Mouse (Mus musculus) hindbrain, embryonic 11.5 days (tissue): ENCODE data around the gene Xrcc3. TPM values are rescaled to one million over a fixed set of nuclear protein-coding genes. Genes with fewer than 3 reads are reported as not detected.

ENCODE experiments used
- ATAC-seq: fragments of 200-750 bp; cut with Nextera tagmentation; 2 replicates; pipeline ENCODE4 v1.8.0; 2017; ENCODE audit warnings: mild to moderate bottlenecking, moderate TSS enrichment, moderate library complexity; ENCODE audit not compliant: low FRiP score
- DNase-seq: peaks from one replicate; pipeline ENCODE4 v3.0.0-alpha.2; 2015; ENCODE audit warnings: low spot score
- H3K27ac ChIP-seq: fragments of 300-500 bp; sonication (generic); 2 replicates; pipeline ENCODE4 v1.5.1; 2014; ENCODE audit warnings: mild to moderate bottlenecking, low read depth, low read length
- H3K27me3 ChIP-seq: fragments of 300-500 bp; sonication (generic); 2 replicates; pipeline ENCODE4 v1.6.1; 2014; ENCODE audit warnings: mild to moderate bottlenecking, low read length, moderate library complexity, mixed read lengths; ENCODE audit not compliant: control insufficient read depth, insufficient read depth
- H3K36me3 ChIP-seq: fragments of 300-500 bp; sonication (generic); 2 replicates; pipeline ENCODE4 v1.6.1; 2014; ENCODE audit warnings: mild to moderate bottlenecking, low read length, moderate library complexity, mixed read lengths; ENCODE audit not compliant: control insufficient read depth, insufficient read depth
- H3K4me1 ChIP-seq: fragments of 300-500 bp; sonication (generic); replicated peaks from 2 replicates; pipeline ENCODE4 v1.6.1; 2014; ENCODE audit warnings: low read length, mixed read lengths; ENCODE audit not compliant: control insufficient read depth, insufficient read depth
- H3K4me2 ChIP-seq: fragments of 300-500 bp; sonication (generic); replicated peaks from 2 replicates; pipeline ENCODE4 v1.6.1; 2014; ENCODE audit warnings: mild to moderate bottlenecking, low read depth, low read length
- H3K4me3 ChIP-seq: fragments of 300-500 bp; sonication (generic); 2 replicates; pipeline ENCODE4 v1.5.1; 2014; ENCODE audit warnings: low read depth, low read length
- H3K9ac ChIP-seq: fragments of 300-500 bp; sonication (generic); 2 replicates; pipeline ENCODE4 v1.6.1; 2014; ENCODE audit warnings: low read depth, low read length
- H3K9me3 ChIP-seq: fragments of 300-500 bp; sonication (generic); 2 replicates; pipeline ENCODE4 v1.6.1; 2016; ENCODE audit warnings: low read length; ENCODE audit not compliant: control insufficient read depth
- WGBS: fragments of 180-500 bp; shearing (Covaris S2); extraction: QIAGEN DNeasy Blood & Tissue Kit; methylation state at CpG from one replicate; pipeline ENCODE4 v1.1.7; 2014; 5-methylcytosine and 5-hydroxymethylcytosine counted together
- polyA plus RNA-seq: library from polyadenylated mRNA; unstranded; fragments of >200 nt; fragmentation: Nextera tagmentation; extraction: Ambion mirVana; gene quantifications from 2 replicates; pipeline ENCODE4 v1.2.1, GENCODE M21; 2014

Xrcc3 gene
- polyA plus RNA-seq, 1 experiment from 2014 or later, result 8.2 TPM

GRCm38 (mm10) chr12:111820708-111821107, 7.0 kb upstream of the Xrcc3 start:
- no peak for ATAC-seq
- H3K9ac ChIP-seq, result no peak overlapping the region
- WGBS, result 86% methylated on average over 7 of the region's 7 CpGs
- no peak overlapping the region for H3K27ac ChIP-seq
- no peak overlapping the region for H3K4me3 ChIP-seq
- no peaks in the 10 kb centered on the region for H3K4me1 ChIP-seq
- no peak for DNase-seq
- H3K9me3 ChIP-seq, result no peaks in the 10 kb centered on the region
- H3K4me2 ChIP-seq, result no peak overlapping the region
- H3K36me3 ChIP-seq, result no peaks in the 10 kb centered on the region
- H3K27me3 ChIP-seq, result no peaks in the 10 kb centered on the region

GRCm38 (mm10) chr12:111819936-111820335, 6.3 kb upstream of the Xrcc3 start:
- Histone ChIP-seq H3K36me3 (no peaks in the 10 kb centered on the region), H3K9ac (no peak overlapping the region), H3K4me3 (no peak overlapping the region), H3K9me3 (no peaks in the 10 kb centered on the region), H3K27me3 (no peaks in the 10 kb centered on the region), H3K4me2 (no peak overlapping the region), H3K4me1 (peaks cover 3% of the 10 kb centered on the region; the same call in 1 of the 2 replicates), H3K27ac (no peak overlapping the region)
- DNase-seq, result no peak
- ATAC-seq, result no peak
- 85% methylated on average over 8 of the region's 8 CpGs for WGBS

GRCm38 (mm10) chr12:111817991-111818390, 4.3 kb upstream of the Xrcc3 start:
- Histone ChIP-seq H3K9ac (no peak overlapping the region), H3K4me2 (no peak overlapping the region), H3K9me3 (no peaks in the 10 kb centered on the region), H3K27ac (no peak overlapping the region), H3K36me3 (no peaks in the 10 kb centered on the region), H3K27me3 (no peaks in the 10 kb centered on the region), H3K4me3 (no peak overlapping the region), H3K4me1 (peaks cover 10% of the 10 kb centered on the region)
- ATAC-seq (no peak), DNase-seq (no peak)
- 93% methylated on average over 8 of the region's 8 CpGs for WGBS

- 62% methylated on average over 9 of the region's 9 CpGs for WGBS
Observed at GRCm38 (mm10) chr12:111816967-111817366, 3.3 kb upstream of the Xrcc3 start.

GRCm38 (mm10) chr12:111816528-111816927, 2.9 kb upstream of the Xrcc3 start:
- peaks cover 12% of the 10 kb centered on the region for H3K4me1 ChIP-seq

More at GRCm38 (mm10) chr12:111816967-111817366, 3.3 kb upstream of the Xrcc3 start:
- ATAC-seq (no peak), DNase-seq (no peak)
- no peak overlapping the region for H3K4me3 ChIP-seq
- no peak overlapping the region for H3K9ac ChIP-seq
- peaks cover 12% of the 10 kb centered on the region for H3K4me1 ChIP-seq
- H3K4me2 ChIP-seq, result no peak overlapping the region
- no peaks in the 10 kb centered on the region for H3K9me3 ChIP-seq
- no peaks in the 10 kb centered on the region for H3K27me3 ChIP-seq
- H3K27ac ChIP-seq, result no peak overlapping the region
- no peaks in the 10 kb centered on the region for H3K36me3 ChIP-seq

GRCm38 (mm10) chr12:111814769-111815762, 1.4 kb upstream of the Xrcc3 start:
- H3K9ac ChIP-seq, result peak overlapping the region; percentile 68
- DNase-seq (peak; percentile 35), ATAC-seq (no peak)
- H3K36me3 ChIP-seq, result no peaks in the 10 kb centered on the region
- peaks cover 12% of the 10 kb centered on the region for H3K4me1 ChIP-seq
- 31% methylated on average over 19 of the region's 19 CpGs for WGBS
- H3K4me3 ChIP-seq, result peak overlapping the region; percentile 67
- H3K27ac ChIP-seq, result no peak overlapping the region
- H3K4me2 ChIP-seq, result peak overlapping the region; percentile 89
- H3K27me3 ChIP-seq, result no peaks in the 10 kb centered on the region
- no peaks in the 10 kb centered on the region for H3K9me3 ChIP-seq

More at GRCm38 (mm10) chr12:111816528-111816927, 2.9 kb upstream of the Xrcc3 start:
- 65% methylated on average over 13 of the region's 13 CpGs for WGBS
- Histone ChIP-seq H3K9ac (no peak overlapping the region), H3K27me3 (no peaks in the 10 kb centered on the region), H3K4me3 (no peak overlapping the region), H3K36me3 (no peaks in the 10 kb centered on the region), H3K4me2 (no peak overlapping the region), H3K9me3 (no peaks in the 10 kb centered on the region), H3K27ac (no peak overlapping the region)
- ATAC-seq, result no peak
- DNase-seq, result no peak

GRCm38 (mm10) chr12:111813111-111813765, 435 bp downstream of the Xrcc3 start:
- no peaks in the 10 kb centered on the region for H3K36me3 ChIP-seq

GRCm38 (mm10) chr12:111812611-111813010, 1.1 kb downstream of the Xrcc3 start:
- Histone ChIP-seq H3K4me3 (peak overlapping the region; percentile 55), H3K27me3 (no peaks in the 10 kb centered on the region), H3K4me2 (peak overlapping the region; percentile 74), H3K4me1 (peaks cover 18% of the 10 kb centered on the region), H3K9ac (no peak overlapping the region), H3K36me3 (0 out of 2 replicates have a peak, but pooled peaks cover 5% of the 10 kb centered on the region), H3K27ac (no peak overlapping the region), H3K9me3 (no peaks in the 10 kb centered on the region)
- ATAC-seq (no peak), DNase-seq (no peak)
- WGBS, result 84% methylated on average over 12 of the region's 12 CpGs

More at GRCm38 (mm10) chr12:111813111-111813765, 435 bp downstream of the Xrcc3 start:
- peak overlapping the region; percentile 64 for H3K9ac ChIP-seq
- H3K27ac ChIP-seq, result no peak overlapping the region
- no peaks in the 10 kb centered on the region for H3K9me3 ChIP-seq
- WGBS, result 6% methylated on average over 27 of the region's 27 CpGs
- H3K4me3 ChIP-seq, result peak overlapping the region; percentile 55
- peak; percentile 15 for ATAC-seq
- H3K4me1 ChIP-seq, result peaks cover 18% of the 10 kb centered on the region
- DNase-seq, result peak; percentile 44
- H3K27me3 ChIP-seq, result no peaks in the 10 kb centered on the region
- H3K4me2 ChIP-seq, result peak overlapping the region; percentile 74
